Mouse (Mus musculus) brain, embryonic 14.5 days (tissue): Measurements from ENCODE around the gene Morn4.

Experiments used
- CTCF ChIP-seq: fragments of 200-500 bp; IDR thresholded peaks from 2 replicates; pipeline ENCODE4 v1.5.1; 2012; ENCODE audit warnings: inconsistent platforms, mild to moderate bottlenecking, moderate library complexity, borderline replicate concordance; ENCODE audit not compliant: insufficient read depth, insufficient read length; ENCODE audit errors: extremely low read depth
- POLR2A ChIP-seq: fragments of 200-500 bp; IDR thresholded peaks from 2 replicates; pipeline ENCODE4 v1.6.1; 2012; ENCODE audit warnings: mild to moderate bottlenecking, inconsistent platforms, borderline replicate concordance; ENCODE audit not compliant: poor library complexity, insufficient read depth, insufficient read length, severe bottlenecking; ENCODE audit errors: extremely low read depth

GRCm38 (mm10) chr19:42135070-42135469 is 48.9 kb upstream of the Morn4 start:
- no peak for TF ChIP-seq POLR2A
- TF ChIP-seq CTCF: no peak
